Mouse (Mus musculus) mammary gland, adult 2 months (tissue): ENCODE measurements around the gene Ttll6. TPM values are rescaled to one million over a fixed set of nuclear protein-coding genes. Genes with fewer than 3 reads are reported as not detected.

Experiments used
- polyA plus RNA-seq: library from polyadenylated mRNA; depleted of rRNA; stranded (reverse); fragments of >200 nt; gene quantifications from 2 replicates; pipeline ENCODE4 v1.2.3, GENCODE M21; 2012; ENCODE audit warnings: low replicate concordance; rRNA removed

Ttll6 gene
- polyA plus RNA-seq, result 0.04 TPM in 1 of 2 replicates, not detected in the other

GRCm38 (mm10) chr11:96133239-96133865 lies at the start of gene Ttll6:
TSS of gene Ttll6 (plus strand) at chr11:96133786.

GRCm38 (mm10) chr11:96111751-96112150 lies 21.8 kb upstream of the Ttll6 start, which contains the start of gene Calcoco2:
TSS of gene Calcoco2 (minus strand) at chr11:96111964.

GRCm38 (mm10) chr11:96193521-96194400 lies 60.2 kb downstream of the Ttll6 start, which contains the start of gene Hoxb13:
TSS of gene Hoxb13 (plus strand) at chr11:96194316.

Other genes with a start within 250 kb of the Ttll6 start
- not detected in 2 replicates for gene B4galnt2, start 218.9 kb upstream of the Ttll6 start, polyA plus RNA-seq
- gene Igf2bp1, start 127.8 kb upstream of the Ttll6 start, polyA plus RNA-seq, result 0.01 and 0.03 TPM in 2 replicates
- not detected in 2 replicates for gene Gip, start 109.2 kb upstream of the Ttll6 start, polyA plus RNA-seq
- gene Snf8, start 98.9 kb upstream of the Ttll6 start, polyA plus RNA-seq, result 13.5 and 23.0 TPM in 2 replicates
- 27.0 and 40.6 TPM in 2 replicates for gene Ube2z, start 68.4 kb upstream of the Ttll6 start, polyA plus RNA-seq
- 269 and 729 TPM in 2 replicates for gene Atp5g1, start 58.1 kb upstream of the Ttll6 start, polyA plus RNA-seq
- not detected in 2 replicates for gene Calcoco2, start 21.8 kb upstream of the Ttll6 start, polyA plus RNA-seq
- gene Hoxb13, start 60.5 kb downstream of the Ttll6 start, polyA plus RNA-seq, result not detected in 2 replicates
- gene Hoxb9, start 137.7 kb downstream of the Ttll6 start, polyA plus RNA-seq, result 0.74 and 1.1 TPM in 2 replicates
- gene Hoxb8, start 148.1 kb downstream of the Ttll6 start, polyA plus RNA-seq, result 3.1 and 4.5 TPM in 2 replicates
- gene Hoxb7, start 152.8 kb downstream of the Ttll6 start, polyA plus RNA-seq, result 2.5 and 5.6 TPM in 2 replicates
- gene Hoxb6, start 158.7 kb downstream of the Ttll6 start, polyA plus RNA-seq, result 13.0 and 22.2 TPM in 2 replicates
- 3.9 and 7.2 TPM in 2 replicates for gene Hoxb5, start 169.6 kb downstream of the Ttll6 start, polyA plus RNA-seq
- 4.5 and 10.8 TPM in 2 replicates for gene Hoxb4, start 184.5 kb downstream of the Ttll6 start, polyA plus RNA-seq
- 7.2 and 19.4 TPM in 2 replicates for gene Hoxb3, start 189.5 kb downstream of the Ttll6 start, polyA plus RNA-seq
- gene Hoxb2, start 216.7 kb downstream of the Ttll6 start, polyA plus RNA-seq, result 9.5 and 23.2 TPM in 2 replicates
- not detected in 2 replicates for gene Hoxb1, start 232.0 kb downstream of the Ttll6 start, polyA plus RNA-seq